8 mouse cellular contexts compared by ENCODE assay signal in the genomic region with DNA sequence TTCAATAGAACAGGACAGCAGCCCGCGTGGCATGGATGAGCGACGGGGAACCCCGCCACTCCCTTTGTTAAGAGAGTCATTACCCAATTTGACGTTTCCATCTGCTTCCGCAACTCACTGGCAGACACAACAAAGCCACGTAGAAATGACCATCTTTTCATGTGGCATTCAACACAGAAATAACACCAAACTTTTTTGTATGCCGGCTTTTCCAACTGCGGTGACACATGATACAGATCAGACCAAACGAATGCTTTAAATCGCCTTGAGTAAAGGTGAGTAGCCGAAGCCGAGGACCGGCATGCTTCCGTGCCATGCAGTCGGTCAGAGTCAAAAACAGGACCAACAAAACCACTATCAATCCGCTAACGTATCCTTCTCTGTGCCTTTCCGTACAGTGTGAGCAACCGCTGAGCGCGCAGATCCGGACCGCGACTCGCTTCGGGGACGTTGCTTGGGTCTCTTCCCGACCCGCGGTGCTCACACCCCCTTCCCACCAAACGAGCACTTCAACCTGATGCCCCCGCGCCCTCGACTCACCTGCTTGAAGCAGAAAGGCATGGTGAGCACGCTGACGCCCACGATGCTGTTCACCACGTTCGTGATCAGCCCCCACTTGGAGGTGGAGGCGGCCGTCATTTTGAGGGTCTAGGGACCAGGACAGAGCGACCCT. TPM values are rescaled to one million over a fixed set of nuclear protein-coding genes. Genes with fewer than 3 reads are reported as not detected.
A peak's percentile ranks its signal among the peaks of the same experiment; 100 is the strongest.
DNase-seq lines count a peak whose midpoint lies in the region; ATAC-seq and TF ChIP-seq lines count a peak whose summit lies in the region.

No protein-coding gene starts in this region.

- WGBS in intestine, embryonic 14.5 days = under 1% methylated on average over 44 of the region's 44 CpGs
- under 1% methylated on average over 44 of the region's 44 CpGs for WGBS in spleen, adult 2 months

- peaks cover 13% of the 10 kb centered on the region; the same call in 1 of the 2 replicates for H3K36me3 ChIP-seq in intestine, embryonic 14.5 days (ENCODE audit: control insufficient read depth, insufficient read depth, low read length)
- H3K36me3 ChIP-seq in spleen, adult 2 months (ENCODE audit: control insufficient read depth, insufficient read depth, low read length) = no peaks in the 10 kb centered on the region; the same call in 1 of the 2 replicates

- no peaks in the 10 kb centered on the region for H3K9me3 ChIP-seq in intestine, embryonic 14.5 days (ENCODE audit: control insufficient read depth, low read length)

- DNase-seq in layer of hippocampus, postnatal 25 days (ENCODE audit: extremely low spot score in 1 of 2, low spot score in 1 of 2) = peak; percentile 20 to 27
- DNase-seq in layer of hippocampus, adult 9-11 months = no peak
- no peak for DNase-seq in Patski (ENCODE audit: low read depth, low spot score)
- DNase-seq in intestine, embryonic 14.5 days (ENCODE audit: low spot score) = peak; percentile 73
- peak; percentile 56 for DNase-seq in lung, postnatal 36 days
- DNase-seq in spleen, adult 2 months (ENCODE audit: low read depth in 1 of 2, low spot score in 2 of 2) = no peak
- DNase-seq in left cerebral cortex, adult 9 months (ENCODE audit: low spot score in 2 of 2) = no peak

- H3K27me3 ChIP-seq in Patski = no peaks in the 10 kb centered on the region
- H3K27me3 ChIP-seq in intestine, embryonic 14.5 days (replicated peaks; ENCODE audit: control insufficient read depth, insufficient read depth, low read length) = no peaks in the 10 kb centered on the region
- no peaks in the 10 kb centered on the region for H3K27me3 ChIP-seq in spleen, adult 2 months (ENCODE audit: control insufficient read depth, insufficient read depth, low read length)

- CTCF ChIA-PET in Patski (lab: Charles Lee) = interaction anchor here (1.4 to 1.7 kb wide), 2 partner anchors 28 to 40 kb away, joined by 3 to 4 read pairs; no protein-coding TSS in a partner anchor

- peak overlapping the region; percentile 73 for H3K27ac ChIP-seq in intestine, embryonic 14.5 days (ENCODE audit: low read depth)
- H3K27ac ChIP-seq in spleen, adult 2 months (ENCODE audit: insufficient read depth, low read length) = peak overlapping the region; percentile 71

- H3K4me1 ChIP-seq in intestine, embryonic 14.5 days (replicated peaks; ENCODE audit: control insufficient read depth, insufficient read depth, low read length) = peaks cover 11% of the 10 kb centered on the region
- peaks cover 5% of the 10 kb centered on the region; the same call in 1 of the 2 replicates for H3K4me1 ChIP-seq in spleen, adult 2 months (ENCODE audit: control insufficient read depth, insufficient read depth, insufficient read length)

- peak; percentile 34 for ATAC-seq in Patski
- ATAC-seq in erythroid progenitor cell, adult 5-6 weeks (replicated peaks; ENCODE audit: low FRiP score, poor library complexity, severe bottlenecking) = peak; percentile 47
- peak; percentile 30; the same call in 1 of the 2 replicates for ATAC-seq in intestine, embryonic 14.5 days (replicated peaks; ENCODE audit: low FRiP score, low TSS enrichment, low read depth)

- POLR2A ChIA-PET in Patski (lab: Charles Lee) = no interaction called here

- peak overlapping the region; percentile 91 for H3K4me3 ChIP-seq in intestine, embryonic 14.5 days (ENCODE audit: low read depth, low read length)
- H3K4me3 ChIP-seq in spleen, adult 2 months (ENCODE audit: extremely low read depth, insufficient read depth, insufficient read length) = peak overlapping the region; percentile 82

- TF ChIP-seq POLR2A in spleen, adult 2 months (IDR thresholded peaks at IDR 0.05; ENCODE audit: low read depth, low read length) = no peak

- TF ChIP-seq CTCF in Patski (IDR thresholded peaks at IDR 0.05) = no peak
- TF ChIP-seq CTCF in spleen, adult 2 months (IDR thresholded peaks at IDR 0.05; ENCODE audit: extremely low read depth, insufficient read depth, insufficient read length, insufficient replicate concordance) = no peak

- H3K9ac ChIP-seq in intestine, embryonic 14.5 days (ENCODE audit: low read length) = peak overlapping the region; percentile 84

- in situ Hi-C loops in Patski (cut with MboI; ENCODE audit: low pct_unique_long_range_greater_than_20kb) = no loop called here

- peak overlapping the region; percentile 47 for H3K4me2 ChIP-seq in intestine, embryonic 14.5 days (ENCODE audit: low read length)

RNA-seq across cellular contexts. Expression of gene Slc38a10, which starts 0.6 kb away (rescaled TPM):
- 10 to 100 TPM; 85.3 to 88.5 TPM for total RNA-seq in layer of hippocampus, postnatal 25 days (2021)
- polyA plus RNA-seq in Patski (2021) = 107 TPM
- total RNA-seq in erythroid progenitor cell, adult 5-6 weeks (2015; ENCODE audit: low replicate concordance) = 14.8 and 17.2 TPM in 2 replicates
- total RNA-seq in erythroid progenitor cell, adult 5-6 weeks (2017; ENCODE audit: low replicate concordance) = 17.1 and 46.0 TPM in 2 replicates
- 77.1 and 78.0 TPM in 2 replicates for polyA plus RNA-seq in intestine, embryonic 14.5 days (2014; fragmentation: Nextera tagmentation; extraction: Ambion mirVana)
- 81.9 and 94.2 TPM in 2 replicates for polyA plus RNA-seq in spleen, adult 2 months (2012; rRNA removed)

RNA-seq across cellular contexts. Expression of gene Ndufaf8, which starts 51.8 kb away (rescaled TPM):
- total RNA-seq in layer of hippocampus, postnatal 25 days (2021) = 10 to 100 TPM; 36.0 to 45.9 TPM
- polyA plus RNA-seq in Patski (2021) = 57.3 TPM
- total RNA-seq in erythroid progenitor cell, adult 5-6 weeks (2015; ENCODE audit: low replicate concordance) = 12.6 TPM in 1 of 2 replicates, not detected in the other
- total RNA-seq in erythroid progenitor cell, adult 5-6 weeks (2017; ENCODE audit: low replicate concordance) = 3.1 TPM in 1 of 2 replicates, not detected in the other
- polyA plus RNA-seq in intestine, embryonic 14.5 days (2014; fragmentation: Nextera tagmentation; extraction: Ambion mirVana) = 98.4 and 106 TPM in 2 replicates
- 31.0 and 33.8 TPM in 2 replicates for polyA plus RNA-seq in spleen, adult 2 months (2012; rRNA removed)

RNA-seq across cellular contexts. Expression of gene Tepsin, which starts 52.0 kb away (rescaled TPM):
- 10 to 100 TPM; 15.8 to 17.6 TPM for total RNA-seq in layer of hippocampus, postnatal 25 days (2021)
- polyA plus RNA-seq in Patski (2021) = 19.7 TPM
- total RNA-seq in erythroid progenitor cell, adult 5-6 weeks (2015; ENCODE audit: low replicate concordance) = 4.3 and 27.2 TPM in 2 replicates
- total RNA-seq in erythroid progenitor cell, adult 5-6 weeks (2017; ENCODE audit: low replicate concordance) = 11.0 and 25.7 TPM in 2 replicates
- polyA plus RNA-seq in intestine, embryonic 14.5 days (2014; fragmentation: Nextera tagmentation; extraction: Ambion mirVana) = 13.3 and 16.5 TPM in 2 replicates
- polyA plus RNA-seq in spleen, adult 2 months (2012; rRNA removed) = 34.3 and 44.0 TPM in 2 replicates

Comparison
In these comparisons a context has a peak if more than half of its experiments do, and no peak if none do; other contexts are left out.
1. DNase-seq: peak in layer of hippocampus, postnatal 25 days (2 of 2), intestine, embryonic 14.5 days (single experiment) and lung, postnatal 36 days (single experiment); none in layer of hippocampus, adult 9-11 months (single experiment), Patski (single experiment), spleen, adult 2 months (0 of 2) and left cerebral cortex, adult 9 months (0 of 2).
2. Peak in every context shown above with its lines, with median percentiles within 50 percentile points of each other: ATAC-seq.